Mouse (Mus musculus): Measurements from ENCODE around the gene Slc9a5. TPM values are rescaled to one million over a fixed set of nuclear protein-coding genes. Genes with fewer than 3 reads are reported as not detected.

Slc9a5 gene
- total and polyA plus RNA-seq, 3 experiments = 0.95 to 4.5 (median 3.1) TPM

- no peaks in the 10 kb centered on the region for H3K36me3 ChIP-seq (replicated peaks in 1 of 2; ENCODE audit: control insufficient read depth in 1 of 2, insufficient read depth in 1 of 2, low read length in 1 of 2)
- H3K4me3 ChIP-seq (replicated peaks in 1 of 3; ENCODE audit: low read depth in 2 of 3, low read length in 2 of 3, poor library complexity in 1 of 3) = no peak overlapping the region
- DNase-seq (ENCODE audit: extremely low read depth) = no peak
- no peaks in the 10 kb centered on the region for H3K4me1 ChIP-seq (ENCODE audit: control insufficient read depth in 1 of 2, insufficient read depth in 2 of 2)
- no peak overlapping the region for H3K9ac ChIP-seq (ENCODE audit: insufficient read depth, low read depth)
- TF ChIP-seq ZNF384 (IDR thresholded peaks at IDR 0.05; ENCODE audit: low read depth, low read length) (no peak), USF2 (conservative IDR thresholded peaks at IDR 0.05; ENCODE audit: low read depth, low read length) (no peak), HCFC1 (IDR thresholded peaks at IDR 0.05; ENCODE audit: low read depth, low read length) (no peak)
- no peak overlapping the region for H3K4me2 ChIP-seq (ENCODE audit: insufficient read depth, low read depth, poor library complexity, severe bottlenecking)
- H3K27ac ChIP-seq (ENCODE audit: insufficient read depth, low read depth) = no peak overlapping the region
- in situ Hi-C loops (cut with MboI; ENCODE audit: low pct_ligation_motif_present, low pct_unique_long_range_greater_than_20kb, low sequenced_read_pairs) = no loop called here
- dilution Hi-C loops (cut with MboI; ENCODE audit: extremely low pct_ligation_motif_present, extremely low pct_unique_long_range_greater_than_20kb, low sequenced_read_pairs) = no loop called here
- H3K27me3 ChIP-seq (replicated peaks) = peaks cover 2% of the 10 kb centered on the region
- peaks cover 2% of the 10 kb centered on the region for H3K9me3 ChIP-seq (replicated peaks; ENCODE audit: low read length)
- H3K79me2 ChIP-seq (replicated peaks; ENCODE audit: control insufficient read depth, extremely low read depth, insufficient read depth, poor library complexity, severe bottlenecking) = no peaks in the 10 kb centered on the region
These were observed 61.3 kb downstream of the Slc9a5 start for GRCm38 (mm10) chr8:105409947-105410346.

- peaks cover 2% of the 10 kb centered on the region for H3K27me3 ChIP-seq (replicated peaks)
- no peak within 1 kb of the TSS for H3K27ac ChIP-seq (ENCODE audit: insufficient read depth, low read depth)
- H3K4me3 ChIP-seq (replicated peaks in 1 of 3; ENCODE audit: low read depth in 2 of 3, low read length in 2 of 3, poor library complexity in 1 of 3) = no peak within 1 kb of the TSS
- TF ChIP-seq MAX (IDR thresholded peaks at IDR 0.05; ENCODE audit: low read length) = no peak
- peak in 1 of 2 experiments; percentile 36; a peak in 1 of 4 replicates for TF ChIP-seq CTCF (conservative IDR thresholded peaks at IDR 0.05 in 1 of 2, IDR thresholded peaks at IDR 0.05 in 1 of 2; ENCODE audit: low read depth in 2 of 2, low read length in 2 of 2)
- peak; percentile 34; the same call in 1 of the 2 replicates for TF ChIP-seq BHLHE40 (IDR thresholded peaks at IDR 0.05; ENCODE audit: low read depth, low read length)
- no peak within 1 kb of the TSS for H3K9ac ChIP-seq (ENCODE audit: insufficient read depth, low read depth)
- H3K79me2 ChIP-seq (replicated peaks; ENCODE audit: control insufficient read depth, extremely low read depth, insufficient read depth, poor library complexity, severe bottlenecking) = no peaks in the 10 kb centered on the region
- no peak for DNase-seq (ENCODE audit: extremely low read depth)
- in situ Hi-C loops (cut with MboI; ENCODE audit: low pct_ligation_motif_present, low pct_unique_long_range_greater_than_20kb, low sequenced_read_pairs) (no loop called here), dilution Hi-C loops (cut with MboI; ENCODE audit: extremely low pct_ligation_motif_present, extremely low pct_unique_long_range_greater_than_20kb, low sequenced_read_pairs) (no loop called here)
- H3K4me1 ChIP-seq (ENCODE audit: control insufficient read depth in 1 of 2, insufficient read depth in 2 of 2) = no peaks in the 10 kb centered on the region
- peaks cover 6% of the 10 kb centered on the region for H3K9me3 ChIP-seq (replicated peaks; ENCODE audit: low read length)
- peak within 1 kb of the TSS; percentile 34; the same call in 1 of the 2 replicates for H3K4me2 ChIP-seq (ENCODE audit: insufficient read depth, low read depth, poor library complexity, severe bottlenecking)
- H3K36me3 ChIP-seq (replicated peaks in 1 of 2; ENCODE audit: control insufficient read depth in 1 of 2, insufficient read depth in 1 of 2, low read length in 1 of 2) = no peaks in the 10 kb centered on the region
These were observed 64.7 kb downstream of the Slc9a5 start, which contains the start of the genes Kctd19 and Lrrc36 for GRCm38 (mm10) chr8:105413391-105413790. Kctd19 (minus strand) TSS chr8:105413502. Lrrc36 (plus strand) TSS chr8:105413571.

- Histone ChIP-seq H3K79me2 (replicated peaks; ENCODE audit: control insufficient read depth, extremely low read depth, insufficient read depth, poor library complexity, severe bottlenecking) (no peaks in the 10 kb centered on the region), H3K9me3 (replicated peaks; ENCODE audit: low read length) (peaks cover 4% of the 10 kb centered on the region), H3K4me1 (ENCODE audit: control insufficient read depth in 1 of 2, insufficient read depth in 2 of 2) (no peaks in the 10 kb centered on the region), H3K36me3 (replicated peaks in 1 of 2; ENCODE audit: control insufficient read depth in 1 of 2, insufficient read depth in 1 of 2, low read length in 1 of 2) (no peaks in the 10 kb centered on the region), H3K27ac (ENCODE audit: insufficient read depth, low read depth) (no peak overlapping the region), H3K4me2 (ENCODE audit: insufficient read depth, low read depth, poor library complexity, severe bottlenecking) (no peak overlapping the region), H3K4me3 (replicated peaks in 1 of 3; ENCODE audit: low read depth in 2 of 3, low read length in 2 of 3, poor library complexity in 1 of 3) (no peak overlapping the region), H3K9ac (ENCODE audit: insufficient read depth, low read depth) (no peak overlapping the region), H3K27me3 (replicated peaks) (no peaks in the 10 kb centered on the region)
- in situ Hi-C loops (cut with MboI; ENCODE audit: low pct_ligation_motif_present, low pct_unique_long_range_greater_than_20kb, low sequenced_read_pairs) = no loop called here
- DNase-seq (ENCODE audit: extremely low read depth) = no peak
- TF ChIP-seq E2F4 (IDR thresholded peaks at IDR 0.05; ENCODE audit: insufficient replicate concordance, low read depth, low read length) = no peak
- TF ChIP-seq SMC3 (IDR thresholded peaks at IDR 0.05; ENCODE audit: low read depth, low read length) = peak; percentile 44
- TF ChIP-seq CTCF (conservative IDR thresholded peaks at IDR 0.05 in 1 of 2, IDR thresholded peaks at IDR 0.05 in 1 of 2; ENCODE audit: low read depth in 2 of 2, low read length in 2 of 2) = peak in 1 of 2 experiments; percentile 56; a peak in 2 of 4 replicates
- TF ChIP-seq RAD21 (IDR thresholded peaks at IDR 0.05; ENCODE audit: low read depth, low read length) = peak; percentile 36
- dilution Hi-C loops (cut with MboI; ENCODE audit: extremely low pct_ligation_motif_present, extremely low pct_unique_long_range_greater_than_20kb, low sequenced_read_pairs) = no loop called here
These were observed 70.3 kb downstream of the Slc9a5 start for GRCm38 (mm10) chr8:105418992-105419391.

Other genes with a start within 250 kb of the Slc9a5 start
Only the 20 nearest of the 22 such genes appear.
- gene Cbfb, start 178.2 kb upstream of the Slc9a5 start, total RNA-seq (2012; rRNA removed) = 49.7 and 70.2 TPM in 2 replicates
- gene Cbfb, start 178.2 kb upstream of the Slc9a5 start, total RNA-seq (2014; rRNA removed) = 170 and 203 TPM in 2 replicates
- 87.9 and 97.7 TPM in 2 replicates for gene Cbfb, start 178.2 kb upstream of the Slc9a5 start, polyA plus RNA-seq (2012; ENCODE audit: insufficient read length, low read depth)
- gene D230025D16Rik, start 123.7 kb upstream of the Slc9a5 start, total RNA-seq (2012; rRNA removed) = 10.7 and 11.9 TPM in 2 replicates
- 19.2 and 21.5 TPM in 2 replicates for gene D230025D16Rik, start 123.7 kb upstream of the Slc9a5 start, total RNA-seq (2014; rRNA removed)
- gene D230025D16Rik, start 123.7 kb upstream of the Slc9a5 start, polyA plus RNA-seq (2012; ENCODE audit: insufficient read length, low read depth) = 13.5 and 14.0 TPM in 2 replicates
- 4.0 and 4.1 TPM in 2 replicates for gene B3gnt9, start 93.7 kb upstream of the Slc9a5 start, total RNA-seq (2012; rRNA removed)
- gene B3gnt9, start 93.7 kb upstream of the Slc9a5 start, total RNA-seq (2014; rRNA removed) = 0.66 and 0.78 TPM in 2 replicates
- gene B3gnt9, start 93.7 kb upstream of the Slc9a5 start, polyA plus RNA-seq (2012; ENCODE audit: insufficient read length, low read depth) = 0.57 and 0.91 TPM in 2 replicates
- gene Tradd, start 84.2 kb upstream of the Slc9a5 start, total RNA-seq (2012; rRNA removed) = 30.8 and 31.0 TPM in 2 replicates
- 20.4 and 20.7 TPM in 2 replicates for gene Tradd, start 84.2 kb upstream of the Slc9a5 start, total RNA-seq (2014; rRNA removed)
- gene Tradd, start 84.2 kb upstream of the Slc9a5 start, polyA plus RNA-seq (2012; ENCODE audit: insufficient read length, low read depth) = 18.6 and 24.3 TPM in 2 replicates
- 8.6 and 10.5 TPM in 2 replicates for gene Fbxl8, start 84.2 kb upstream of the Slc9a5 start, total RNA-seq (2012; rRNA removed)
- gene Fbxl8, start 84.2 kb upstream of the Slc9a5 start, total RNA-seq (2014; rRNA removed) = 4.6 and 5.2 TPM in 2 replicates
- gene Fbxl8, start 84.2 kb upstream of the Slc9a5 start, polyA plus RNA-seq (2012; ENCODE audit: insufficient read length, low read depth) = 5.4 and 5.9 TPM in 2 replicates
- 0.08 TPM in 1 of 2 replicates, not detected in the other for gene Hsf4, start 79.0 kb upstream of the Slc9a5 start, total RNA-seq (2012; rRNA removed)
- gene Hsf4, start 79.0 kb upstream of the Slc9a5 start, total RNA-seq (2014; rRNA removed) = not detected in 2 replicates
- not detected in 2 replicates for gene Hsf4, start 79.0 kb upstream of the Slc9a5 start, polyA plus RNA-seq (2012; ENCODE audit: insufficient read length, low read depth)
- gene Nol3, start 72.7 kb upstream of the Slc9a5 start, total RNA-seq (2012; rRNA removed) = 0.34 and 0.42 TPM in 2 replicates
- gene Nol3, start 72.7 kb upstream of the Slc9a5 start, total RNA-seq (2014; rRNA removed) = not detected in 2 replicates
- gene Nol3, start 72.7 kb upstream of the Slc9a5 start, polyA plus RNA-seq (2012; ENCODE audit: insufficient read length, low read depth) = 0.31 TPM in 1 of 2 replicates, not detected in the other
- gene 4931428F04Rik, start 59.0 kb upstream of the Slc9a5 start, total RNA-seq (2012; rRNA removed) = 4.7 and 4.8 TPM in 2 replicates
- gene 4931428F04Rik, start 59.0 kb upstream of the Slc9a5 start, total RNA-seq (2014; rRNA removed) = 2.2 and 2.7 TPM in 2 replicates
- gene 4931428F04Rik, start 59.0 kb upstream of the Slc9a5 start, polyA plus RNA-seq (2012; ENCODE audit: insufficient read length, low read depth) = 9.1 and 9.4 TPM in 2 replicates
- gene Exoc3l, start 52.7 kb upstream of the Slc9a5 start, total RNA-seq (2012; rRNA removed) = 10.9 and 12.5 TPM in 2 replicates
- 3.9 and 4.4 TPM in 2 replicates for gene Exoc3l, start 52.7 kb upstream of the Slc9a5 start, total RNA-seq (2014; rRNA removed)
- gene Exoc3l, start 52.7 kb upstream of the Slc9a5 start, polyA plus RNA-seq (2012; ENCODE audit: insufficient read length, low read depth) = 6.3 and 7.5 TPM in 2 replicates
- 51.0 and 62.4 TPM in 2 replicates for gene E2f4, start 51.2 kb upstream of the Slc9a5 start, total RNA-seq (2012; rRNA removed)
- gene E2f4, start 51.2 kb upstream of the Slc9a5 start, total RNA-seq (2014; rRNA removed) = 34.1 and 39.9 TPM in 2 replicates
- gene E2f4, start 51.2 kb upstream of the Slc9a5 start, polyA plus RNA-seq (2012; ENCODE audit: insufficient read length, low read depth) = 165 and 198 TPM in 2 replicates
- 1.4 and 1.6 TPM in 2 replicates for gene Elmo3, start 43.2 kb upstream of the Slc9a5 start, total RNA-seq (2012; rRNA removed)
- 0.72 and 0.77 TPM in 2 replicates for gene Elmo3, start 43.2 kb upstream of the Slc9a5 start, total RNA-seq (2014; rRNA removed)
- 1.3 and 2.4 TPM in 2 replicates for gene Elmo3, start 43.2 kb upstream of the Slc9a5 start, polyA plus RNA-seq (2012; ENCODE audit: insufficient read length, low read depth)
- 1.7 and 1.8 TPM in 2 replicates for gene Lrrc29, start 22.6 kb upstream of the Slc9a5 start, total RNA-seq (2012; rRNA removed)
- gene Lrrc29, start 22.6 kb upstream of the Slc9a5 start, total RNA-seq (2014; rRNA removed) = 0.73 and 1.4 TPM in 2 replicates
- 1.4 and 1.8 TPM in 2 replicates for gene Lrrc29, start 22.6 kb upstream of the Slc9a5 start, polyA plus RNA-seq (2012; ENCODE audit: insufficient read length, low read depth)
- 88.1 and 113 TPM in 2 replicates for gene Tmem208, start 22.5 kb upstream of the Slc9a5 start, total RNA-seq (2012; rRNA removed)
- gene Tmem208, start 22.5 kb upstream of the Slc9a5 start, total RNA-seq (2014; rRNA removed) = 133 and 135 TPM in 2 replicates
- gene Tmem208, start 22.5 kb upstream of the Slc9a5 start, polyA plus RNA-seq (2012; ENCODE audit: insufficient read length, low read depth) = 76.2 and 99.9 TPM in 2 replicates
- gene Fhod1, start 890 bp upstream of the Slc9a5 start, total RNA-seq (2012; rRNA removed) = 3.1 and 3.5 TPM in 2 replicates
- 0.81 and 1.8 TPM in 2 replicates for gene Fhod1, start 890 bp upstream of the Slc9a5 start, total RNA-seq (2014; rRNA removed)
- gene Fhod1, start 890 bp upstream of the Slc9a5 start, polyA plus RNA-seq (2012; ENCODE audit: insufficient read length, low read depth) = 7.4 and 8.1 TPM in 2 replicates
- 0.80 and 1.1 TPM in 2 replicates for gene Plekhg4, start 24.4 kb downstream of the Slc9a5 start, total RNA-seq (2012; rRNA removed)
- 0.44 and 0.59 TPM in 2 replicates for gene Plekhg4, start 24.4 kb downstream of the Slc9a5 start, total RNA-seq (2014; rRNA removed)
- gene Plekhg4, start 24.4 kb downstream of the Slc9a5 start, polyA plus RNA-seq (2012; ENCODE audit: insufficient read length, low read depth) = 0.33 and 0.54 TPM in 2 replicates
- 0.08 TPM in 1 of 2 replicates, not detected in the other for gene Kctd19, start 64.7 kb downstream of the Slc9a5 start, total RNA-seq (2012; rRNA removed)
- not detected in 2 replicates for gene Kctd19, start 64.7 kb downstream of the Slc9a5 start, total RNA-seq (2014; rRNA removed)
- 0.22 TPM in 1 of 2 replicates, not detected in the other for gene Kctd19, start 64.7 kb downstream of the Slc9a5 start, polyA plus RNA-seq (2012; ENCODE audit: insufficient read length, low read depth)
- gene Lrrc36, start 64.7 kb downstream of the Slc9a5 start, total RNA-seq (2012; rRNA removed) = 0.34 and 0.38 TPM in 2 replicates
- gene Lrrc36, start 64.7 kb downstream of the Slc9a5 start, total RNA-seq (2014; rRNA removed) = 0.26 TPM in 1 of 2 replicates, not detected in the other
- 0.19 TPM in 2 replicates for gene Lrrc36, start 64.7 kb downstream of the Slc9a5 start, polyA plus RNA-seq (2012; ENCODE audit: insufficient read length, low read depth)
- gene Tppp3, start 122.7 kb downstream of the Slc9a5 start, total RNA-seq (2012; rRNA removed) = 0.25 TPM in 2 replicates
- not detected in 2 replicates for gene Tppp3, start 122.7 kb downstream of the Slc9a5 start, total RNA-seq (2014; rRNA removed)
- 0.39 and 0.49 TPM in 2 replicates for gene Tppp3, start 122.7 kb downstream of the Slc9a5 start, polyA plus RNA-seq (2012; ENCODE audit: insufficient read length, low read depth)
- 2.1 and 2.6 TPM in 2 replicates for gene Zdhhc1, start 148.1 kb downstream of the Slc9a5 start, total RNA-seq (2012; rRNA removed)
- 0.86 and 1.6 TPM in 2 replicates for gene Zdhhc1, start 148.1 kb downstream of the Slc9a5 start, total RNA-seq (2014; rRNA removed)
- 2.6 and 3.6 TPM in 2 replicates for gene Zdhhc1, start 148.1 kb downstream of the Slc9a5 start, polyA plus RNA-seq (2012; ENCODE audit: insufficient read length, low read depth)
- gene Hsd11b2, start 169.9 kb downstream of the Slc9a5 start, total RNA-seq (2012; rRNA removed) = not detected in 2 replicates
- gene Hsd11b2, start 169.9 kb downstream of the Slc9a5 start, total RNA-seq (2014; rRNA removed) = not detected in 2 replicates
- gene Hsd11b2, start 169.9 kb downstream of the Slc9a5 start, polyA plus RNA-seq (2012; ENCODE audit: insufficient read length, low read depth) = not detected in 2 replicates